Mouse (Mus musculus) heart, embryonic 10.5 days (tissue): ENCODE measurements around the gene 1700011L22Rik. TPM values are rescaled to one million over a fixed set of nuclear protein-coding genes. Genes with fewer than 3 reads are reported as not detected.

Experiments used
- DNase-seq: peaks from one replicate; pipeline ENCODE4 v3.0.0-alpha.2; 2017; ENCODE audit warnings: low spot score
- H3K27ac ChIP-seq: fragments of 300-500 bp; sonication (generic); 2 replicates; pipeline ENCODE4 v1.5.1; 2016; ENCODE audit warnings: mild to moderate bottlenecking
- H3K27me3 ChIP-seq: fragments of 300-500 bp; sonication (generic); 2 replicates; pipeline ENCODE4 v1.6.1; 2016; ENCODE audit warnings: mild to moderate bottlenecking; ENCODE audit not compliant: poor library complexity, insufficient read depth, severe bottlenecking
- H3K36me3 ChIP-seq: fragments of 300-500 bp; sonication (generic); 2 replicates; pipeline ENCODE4 v1.6.1; 2016; ENCODE audit warnings: mild to moderate bottlenecking, moderate library complexity
- H3K4me1 ChIP-seq: fragments of 300-500 bp; sonication (generic); 2 replicates; pipeline ENCODE4 v1.6.1; 2016; ENCODE audit warnings: mild to moderate bottlenecking
- H3K4me3 ChIP-seq: fragments of 300-500 bp; sonication (generic); 2 replicates; pipeline ENCODE4 v1.5.1; 2016; ENCODE audit warnings: mild to moderate bottlenecking, moderate library complexity
- H3K9me3 ChIP-seq: fragments of 300-500 bp; sonication (generic); 2 replicates; pipeline ENCODE4 v1.6.1; 2016; ENCODE audit warnings: mild to moderate bottlenecking, moderate library complexity
- whole genome bisulfite sequencing: fragments of 180-500 bp; shearing (Covaris S2); methylation state at CpG from one replicate; pipeline ENCODE4 v1.1.7; 2016; 5-methylcytosine and 5-hydroxymethylcytosine counted together
- polyA plus RNA-seq: library from polyadenylated mRNA; unstranded; fragments of >200 nt; fragmentation: Nextera tagmentation; extraction: Ambion mirVana; gene quantifications from 2 replicates; pipeline ENCODE4 v1.2.1, GENCODE M21; 2016

Gene 1700011L22Rik
- polyA plus RNA-seq, 1 experiment from 2014 or later, result not detected

GRCm38 (mm10) chr8:79277264-79277870, 29.0 kb upstream of the 1700011L22Rik start:
- H3K36me3 ChIP-seq, result peaks cover 32% of the 10 kb centered on the region; the same call in 1 of the 2 replicates
- H3K4me1 ChIP-seq, result peaks cover 4% of the 10 kb centered on the region; the same call in 1 of the 2 replicates
- no peak overlapping the region for H3K27ac ChIP-seq
- 59% methylated on average over 8 of the region's 8 CpGs for WGBS
- no peak for DNase-seq
- no peaks in the 10 kb centered on the region for H3K9me3 ChIP-seq
- no peaks in the 10 kb centered on the region for H3K27me3 ChIP-seq
- H3K4me3 ChIP-seq, result no peak overlapping the region

GRCm38 (mm10) chr8:79274940-79275339, 26.6 kb upstream of the 1700011L22Rik start:
- Histone ChIP-seq H3K36me3 (peaks cover 32% of the 10 kb centered on the region; the same call in 1 of the 2 replicates), H3K9me3 (no peaks in the 10 kb centered on the region), H3K27me3 (no peaks in the 10 kb centered on the region), H3K4me3 (no peak overlapping the region), H3K4me1 (peaks cover 4% of the 10 kb centered on the region; the same call in 1 of the 2 replicates), H3K27ac (no peak overlapping the region)
- no peak for DNase-seq
- WGBS, result 89% methylated on average over 10 of the region's 10 CpGs

- no peaks in the 10 kb centered on the region for H3K27me3 ChIP-seq
- 79% methylated on average over 6 of the region's 6 CpGs for WGBS
- no peaks in the 10 kb centered on the region for H3K9me3 ChIP-seq
- no peak for DNase-seq
- no peak overlapping the region for H3K4me3 ChIP-seq
- H3K36me3 ChIP-seq, result peaks cover 38% of the 10 kb centered on the region; the same call in 1 of the 2 replicates
- peaks cover 4% of the 10 kb centered on the region; the same call in 1 of the 2 replicates for H3K4me1 ChIP-seq
- no peak overlapping the region for H3K27ac ChIP-seq
These were observed 25.4 kb upstream of the 1700011L22Rik start for GRCm38 (mm10) chr8:79273776-79274175.

DNA sequence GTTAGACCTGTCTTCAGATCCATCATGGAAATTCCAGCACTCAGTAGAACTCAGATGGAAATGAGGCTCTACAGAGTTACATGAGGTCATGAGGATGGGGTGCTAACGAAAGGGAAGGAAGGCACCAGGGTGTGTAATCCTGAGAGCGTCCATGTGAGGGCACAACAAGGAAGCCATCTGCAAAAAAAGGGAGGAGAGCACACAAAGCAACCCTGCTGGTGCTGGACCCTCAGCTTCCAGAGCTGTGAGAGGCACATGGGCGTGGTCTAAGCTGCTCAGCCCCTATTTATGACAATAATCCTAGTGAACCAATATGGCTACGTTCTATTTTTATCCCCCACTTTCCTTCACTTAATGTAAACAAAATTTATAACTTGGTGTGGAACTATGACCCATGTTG, 24.3 kb upstream of the 1700011L22Rik start:
- Histone ChIP-seq H3K4me3 (no peak overlapping the region), H3K27ac (no peak overlapping the region), H3K36me3 (peaks cover 46% of the 10 kb centered on the region; the same call in 1 of the 2 replicates), H3K4me1 (peaks cover 4% of the 10 kb centered on the region; the same call in 1 of the 2 replicates), H3K9me3 (no peaks in the 10 kb centered on the region), H3K27me3 (no peaks in the 10 kb centered on the region)
- 79% methylated on average over 4 of the region's 4 CpGs for WGBS
- no peak for DNase-seq

DNA sequence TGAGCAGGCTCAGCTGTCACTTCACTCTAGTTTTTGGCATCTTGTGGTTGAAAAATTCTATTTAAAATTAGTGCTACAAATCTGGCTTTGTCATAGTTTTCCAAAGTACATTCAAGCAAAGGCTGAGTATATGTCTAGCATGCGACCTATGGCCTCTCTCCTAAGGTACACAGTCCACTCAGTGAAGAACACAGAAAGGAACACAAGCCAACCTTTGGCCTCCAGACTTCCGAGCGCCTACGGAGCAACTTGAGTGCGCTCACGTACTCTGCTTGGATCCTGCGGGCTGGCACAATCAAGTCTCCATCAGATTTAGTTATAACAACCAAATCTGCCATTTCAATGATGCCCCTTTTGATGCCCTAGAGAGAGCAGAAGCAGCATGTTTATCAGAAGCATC, 20.6 kb upstream of the 1700011L22Rik start:
- no peaks in the 10 kb centered on the region for H3K9me3 ChIP-seq
- H3K4me3 ChIP-seq, result no peak overlapping the region
- no peak for DNase-seq
- no peak overlapping the region for H3K27ac ChIP-seq
- H3K27me3 ChIP-seq, result no peaks in the 10 kb centered on the region
- peaks cover 39% of the 10 kb centered on the region; the same call in 1 of the 2 replicates for H3K36me3 ChIP-seq
- WGBS, result 90% methylated on average over 7 of the region's 7 CpGs
- no peaks in the 10 kb centered on the region for H3K4me1 ChIP-seq

DNA sequence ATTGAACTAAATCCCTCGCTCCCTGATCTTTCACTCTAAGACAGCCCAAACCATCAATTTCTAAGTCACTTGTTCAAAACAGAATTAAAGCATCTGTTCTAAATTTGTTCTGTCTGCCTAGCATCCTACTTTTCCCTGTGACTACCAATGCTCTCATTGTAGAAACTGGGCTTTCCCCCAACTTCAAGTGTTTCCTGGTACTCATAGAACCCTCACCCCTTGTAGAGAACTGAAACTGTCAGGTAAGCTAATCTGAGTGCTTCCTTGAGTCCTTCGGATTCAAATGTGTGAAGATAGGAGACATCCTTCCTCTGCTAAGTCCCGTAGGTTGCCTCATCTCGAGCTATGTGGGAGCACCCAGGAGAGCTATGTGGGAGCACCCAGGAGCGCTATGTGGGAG, 13.6 kb upstream of the 1700011L22Rik start:
- no peak for DNase-seq
- WGBS, result 83% methylated on average over 5 of the region's 5 CpGs
- Histone ChIP-seq H3K27me3 (no peaks in the 10 kb centered on the region), H3K36me3 (no peaks in the 10 kb centered on the region), H3K27ac (no peak overlapping the region), H3K9me3 (no peaks in the 10 kb centered on the region), H3K4me1 (no peaks in the 10 kb centered on the region), H3K4me3 (no peak overlapping the region)

GRCm38 (mm10) chr8:79256076-79256705, 7.8 kb upstream of the 1700011L22Rik start:
- H3K27me3 ChIP-seq, result no peaks in the 10 kb centered on the region
- WGBS, result 74% methylated on average over 8 of the region's 8 CpGs
- H3K4me1 ChIP-seq, result no peaks in the 10 kb centered on the region
- H3K36me3 ChIP-seq, result no peaks in the 10 kb centered on the region
- H3K4me3 ChIP-seq, result no peak overlapping the region
- H3K27ac ChIP-seq, result no peak overlapping the region
- DNase-seq, result no peak
- no peaks in the 10 kb centered on the region for H3K9me3 ChIP-seq

- H3K4me3 ChIP-seq, result no peak overlapping the region
- H3K27me3 ChIP-seq, result no peaks in the 10 kb centered on the region
- DNase-seq, result no peak
- H3K9me3 ChIP-seq, result no peaks in the 10 kb centered on the region
- no peak overlapping the region for H3K27ac ChIP-seq
- H3K36me3 ChIP-seq, result no peaks in the 10 kb centered on the region
- H3K4me1 ChIP-seq, result no peaks in the 10 kb centered on the region
- WGBS, result 85% methylated on average over 6 of the region's 6 CpGs
These were observed 5.4 kb upstream of the 1700011L22Rik start for GRCm38 (mm10) chr8:79253742-79254141.

GRCm38 (mm10) chr8:79243422-79243821, 4.9 kb downstream of the 1700011L22Rik start:
- no peaks in the 10 kb centered on the region for H3K36me3 ChIP-seq
- no peak for DNase-seq
- H3K4me3 ChIP-seq, result no peak overlapping the region
- H3K27me3 ChIP-seq, result no peaks in the 10 kb centered on the region
- H3K9me3 ChIP-seq, result no peaks in the 10 kb centered on the region
- H3K4me1 ChIP-seq, result peaks cover 28% of the 10 kb centered on the region
- WGBS, result 88% methylated on average over 2 of the region's 2 CpGs
- H3K27ac ChIP-seq, result no peak overlapping the region

- Histone ChIP-seq H3K27me3 (no peaks in the 10 kb centered on the region), H3K9me3 (no peaks in the 10 kb centered on the region), H3K36me3 (no peaks in the 10 kb centered on the region), H3K27ac (no peak overlapping the region), H3K4me3 (no peak overlapping the region), H3K4me1 (no peaks in the 10 kb centered on the region)
- DNase-seq, result no peak
- 85% methylated on average over 7 of the region's 7 CpGs for whole genome bisulfite sequencing
These were observed 8.4 kb downstream of the 1700011L22Rik start for GRCm38 (mm10) chr8:79239996-79240395.

- WGBS, result 80% methylated on average over 3 of the region's 3 CpGs
- no peaks in the 10 kb centered on the region for H3K4me1 ChIP-seq
- H3K27me3 ChIP-seq, result no peaks in the 10 kb centered on the region
- H3K36me3 ChIP-seq, result no peaks in the 10 kb centered on the region
- no peak overlapping the region for H3K27ac ChIP-seq
- no peak overlapping the region for H3K4me3 ChIP-seq
- DNase-seq, result no peak
- no peaks in the 10 kb centered on the region for H3K9me3 ChIP-seq
These were observed 9.1 kb downstream of the 1700011L22Rik start for GRCm38 (mm10) chr8:79239320-79239719.

DNA sequence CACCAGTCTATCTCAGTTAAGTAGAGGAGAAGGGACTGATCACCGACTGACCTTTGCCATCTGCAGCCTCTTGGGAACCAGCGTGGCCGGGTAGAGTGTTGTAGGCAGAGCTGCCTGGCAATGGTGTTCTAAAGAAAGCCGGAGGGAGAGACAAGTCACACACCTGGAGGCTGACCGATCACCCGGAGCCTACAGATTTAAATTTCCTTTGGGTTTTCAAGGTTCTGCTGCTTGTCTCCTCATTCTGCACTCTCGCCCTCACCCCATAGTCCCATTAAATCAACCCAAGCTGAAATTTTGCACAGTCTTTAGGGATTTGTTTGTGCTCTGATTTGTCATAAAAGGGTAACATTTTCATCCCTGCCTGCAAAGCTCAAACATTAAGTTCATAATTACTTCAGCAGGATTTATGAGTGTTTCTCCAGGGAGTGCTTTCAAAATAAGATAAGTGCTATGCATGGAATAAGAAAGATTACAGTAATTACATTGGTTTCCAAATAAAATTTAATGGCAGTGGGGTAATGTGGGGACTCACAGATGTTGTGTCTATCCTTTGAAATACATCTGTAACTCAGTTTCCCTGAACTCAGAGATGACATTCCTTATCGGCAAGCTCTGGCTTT, 19.0 kb downstream of the 1700011L22Rik start:
- no peaks in the 10 kb centered on the region for H3K4me1 ChIP-seq
- H3K27me3 ChIP-seq, result no peaks in the 10 kb centered on the region
- no peak for DNase-seq
- H3K27ac ChIP-seq, result no peak overlapping the region
- no peak overlapping the region for H3K4me3 ChIP-seq
- H3K36me3 ChIP-seq, result no peaks in the 10 kb centered on the region
- 82% methylated on average over 8 of the region's 8 CpGs for WGBS
- no peaks in the 10 kb centered on the region for H3K9me3 ChIP-seq

DNA sequence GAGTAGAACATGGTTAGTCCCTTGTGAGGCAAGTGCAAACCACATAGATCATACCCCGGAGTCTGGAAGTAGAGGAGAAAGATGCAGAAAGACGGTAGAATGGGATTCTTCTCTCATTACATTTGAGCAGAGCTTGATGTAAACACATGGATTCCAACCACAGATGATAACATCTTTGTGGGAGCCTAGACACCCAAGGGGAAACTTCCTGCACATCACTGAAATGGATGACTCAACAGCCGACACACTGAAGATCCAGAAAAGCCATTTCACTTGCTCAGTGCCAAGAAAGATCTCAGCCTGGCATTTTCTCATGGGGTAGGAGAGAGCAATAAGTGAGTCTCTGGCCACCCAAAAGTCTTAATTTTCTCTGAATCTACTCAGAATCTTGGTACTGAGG, 20.5 kb downstream of the 1700011L22Rik start:
- H3K4me3 ChIP-seq, result no peak overlapping the region
- H3K27me3 ChIP-seq, result no peaks in the 10 kb centered on the region
- H3K36me3 ChIP-seq, result no peaks in the 10 kb centered on the region
- no peaks in the 10 kb centered on the region for H3K9me3 ChIP-seq
- no peak overlapping the region for H3K27ac ChIP-seq
- WGBS, result 92% methylated on average over 3 of the region's 3 CpGs
- H3K4me1 ChIP-seq, result peaks cover under 1% of the 10 kb centered on the region; the same call in 1 of the 2 replicates
- DNase-seq, result no peak
